Mouse (Mus musculus) neural tube, embryonic 12.5 days (tissue): ENCODE results near the gene Synm. TPM values are rescaled to one million over a fixed set of nuclear protein-coding genes. Genes with fewer than 3 reads are reported as not detected.

Experiments
- ATAC-seq: fragments of 200-750 bp; cut with Nextera tagmentation; 2 replicates; pipeline ENCODE4 v1.8.0; 2017; ENCODE audit warnings: low read depth, mild to moderate bottlenecking, moderate TSS enrichment, moderate library complexity; ENCODE audit not compliant: low FRiP score
- H3K27ac ChIP-seq: fragments of 300-500 bp; sonication (generic); 2 replicates; pipeline ENCODE4 v1.5.1; 2016
- H3K27me3 ChIP-seq: fragments of 300-500 bp; sonication (generic); replicated peaks from 2 replicates; pipeline ENCODE4 v1.6.1; 2016; ENCODE audit warnings: mild to moderate bottlenecking
- H3K36me3 ChIP-seq: fragments of 300-500 bp; sonication (generic); 2 replicates; pipeline ENCODE4 v1.6.1; 2016; ENCODE audit warnings: mild to moderate bottlenecking
- H3K4me1 ChIP-seq: fragments of 300-500 bp; sonication (generic); 2 replicates; pipeline ENCODE4 v1.6.1; 2016
- H3K4me2 ChIP-seq: fragments of 300-500 bp; sonication (generic); replicated peaks from 2 replicates; pipeline ENCODE4 v1.6.1; 2016; ENCODE audit warnings: mild to moderate bottlenecking
- H3K4me3 ChIP-seq: fragments of 300-500 bp; sonication (generic); 2 replicates; pipeline ENCODE4 v1.5.1; 2016
- H3K9ac ChIP-seq: fragments of 300-500 bp; sonication (generic); 2 replicates; pipeline ENCODE4 v1.6.1; 2016; ENCODE audit warnings: mild to moderate bottlenecking
- H3K9me3 ChIP-seq: fragments of 300-500 bp; sonication (generic); 2 replicates; pipeline ENCODE4 v1.6.1; 2016; ENCODE audit warnings: mild to moderate bottlenecking
- WGBS: fragments of 180-500 bp; shearing (Covaris S2); methylation state at CpG from one replicate; pipeline ENCODE4 v1.1.7; 2016; 5-methylcytosine and 5-hydroxymethylcytosine counted together
- microRNA-seq: library from miRNA; unstranded; fragments of <30 nt; microRNA quantifications from one replicate; pipeline ENCODE4, GENCODE M21; 2017
- polyA plus RNA-seq: library from polyadenylated mRNA; unstranded; fragments of >200 nt; fragmentation: Nextera tagmentation; extraction: Ambion mirVana; gene quantifications from 2 replicates; pipeline ENCODE4 v1.2.1, GENCODE M21; 2016

The Synm gene
- polyA plus RNA-seq, 1 experiment from 2014 or later: 14.7 TPM

DNA sequence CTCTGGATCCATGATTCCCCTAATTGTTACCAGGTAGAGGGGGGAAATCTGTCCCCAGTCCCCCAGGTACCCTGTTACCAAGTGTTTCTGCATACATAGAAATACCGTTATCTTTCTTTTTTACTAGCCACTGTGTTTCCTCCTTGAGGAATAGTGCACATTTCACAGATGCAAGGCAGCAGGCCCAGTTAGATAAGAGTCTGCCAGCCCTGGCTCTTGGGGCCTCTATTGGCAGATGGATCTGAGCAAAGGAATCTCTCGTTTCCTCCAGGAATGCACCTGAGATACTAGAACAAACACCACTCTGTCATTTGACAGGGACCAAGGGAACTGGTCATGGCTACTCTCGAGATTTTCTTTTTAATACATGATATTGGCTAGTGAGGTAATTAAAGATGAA is 67.4 kb downstream of the Synm start:
- no peaks in the 10 kb centered on the region for H3K4me1 ChIP-seq
- no peaks in the 10 kb centered on the region for H3K9me3 ChIP-seq
- no peak overlapping the region for H3K27ac ChIP-seq
- WGBS: 85% methylated on average over 3 of the region's 3 CpGs
- H3K9ac ChIP-seq: no peak overlapping the region
- no peaks in the 10 kb centered on the region for H3K27me3 ChIP-seq
- no peak for ATAC-seq
- H3K4me3 ChIP-seq: no peak overlapping the region
- no peaks in the 10 kb centered on the region for H3K36me3 ChIP-seq
- H3K4me2 ChIP-seq: no peak overlapping the region

DNA sequence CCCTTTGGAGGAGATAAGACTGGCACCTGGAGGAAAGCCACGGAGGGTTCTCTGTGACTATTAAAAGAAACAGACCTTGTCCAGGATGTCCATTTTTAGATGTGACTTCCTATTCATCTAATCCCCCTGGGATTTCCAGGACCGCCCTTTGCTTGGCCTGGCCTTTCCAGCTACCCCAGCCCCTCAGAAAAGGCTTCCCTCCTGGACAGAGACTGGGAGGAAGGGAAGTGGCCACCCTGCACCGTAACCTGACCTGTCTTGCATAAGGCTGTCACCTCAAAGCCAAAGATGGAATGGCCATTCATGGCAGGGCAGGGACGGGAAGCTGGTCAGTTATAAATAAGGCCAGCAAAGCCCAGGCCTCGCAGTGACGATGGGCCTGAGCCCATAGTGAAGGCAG is 68.5 kb downstream of the Synm start:
- no peaks in the 10 kb centered on the region for H3K36me3 ChIP-seq
- H3K27me3 ChIP-seq: no peaks in the 10 kb centered on the region
- no peak overlapping the region for H3K27ac ChIP-seq
- no peak for ATAC-seq
- no peak overlapping the region for H3K9ac ChIP-seq
- no peaks in the 10 kb centered on the region for H3K9me3 ChIP-seq
- no peaks in the 10 kb centered on the region for H3K4me1 ChIP-seq
- H3K4me3 ChIP-seq: no peak overlapping the region
- 76% methylated on average over 6 of the region's 6 CpGs for WGBS
- no peak overlapping the region for H3K4me2 ChIP-seq

DNA sequence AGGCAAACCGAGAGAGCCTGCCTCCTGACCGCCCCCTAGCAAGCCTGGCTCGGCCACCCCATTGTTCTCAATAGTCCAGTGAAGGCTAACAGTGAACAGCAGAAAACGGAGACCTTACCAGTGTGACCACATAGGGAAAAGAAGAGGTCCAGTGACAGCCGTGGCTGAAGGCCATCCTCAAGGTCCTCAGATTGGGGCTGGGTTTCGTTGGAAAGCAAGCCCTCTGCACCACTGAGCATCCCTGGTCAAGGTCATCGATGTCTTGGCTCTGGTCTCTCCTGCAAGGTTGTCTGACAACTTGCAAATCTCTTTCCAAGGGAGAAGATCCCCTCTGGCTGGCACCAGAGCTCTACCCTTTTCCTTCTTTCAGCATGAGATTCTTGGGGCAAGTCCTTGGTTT is 69.7 kb downstream of the Synm start:
- WGBS: 87% methylated on average over 7 of the region's 7 CpGs
- ATAC-seq: no peak
- H3K9me3 ChIP-seq: no peaks in the 10 kb centered on the region

DNA sequence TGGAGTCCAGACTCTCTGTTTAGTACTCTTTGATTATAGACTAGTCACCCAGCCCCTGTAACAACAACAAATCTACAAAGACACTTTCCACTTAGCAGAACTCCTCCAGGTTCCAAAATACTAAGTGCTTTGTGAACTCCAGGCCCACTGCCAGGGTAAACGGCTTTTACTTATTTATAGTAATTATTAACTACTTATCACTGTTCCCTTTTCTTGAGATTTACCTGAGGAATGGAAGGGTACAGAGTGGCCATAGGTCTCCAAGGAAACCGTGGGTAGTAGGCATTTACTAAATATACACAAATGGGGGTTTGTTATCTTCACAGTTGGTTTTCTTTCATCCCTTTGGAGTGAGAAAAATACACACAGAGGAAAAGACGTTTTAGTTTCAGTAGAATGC is 71.3 kb downstream of the Synm start:
- WGBS: 56% methylated on average over 3 of the region's 3 CpGs
- no peaks in the 10 kb centered on the region for H3K4me1 ChIP-seq
- no peak overlapping the region for H3K27ac ChIP-seq
- no peak overlapping the region for H3K9ac ChIP-seq
- H3K4me2 ChIP-seq: no peak overlapping the region
- H3K9me3 ChIP-seq: no peaks in the 10 kb centered on the region
- H3K36me3 ChIP-seq: peaks cover 4% of the 10 kb centered on the region; the same call in 1 of the 2 replicates
- ATAC-seq: no peak
- no peak overlapping the region for H3K4me3 ChIP-seq
- no peaks in the 10 kb centered on the region for H3K27me3 ChIP-seq

More for the DNA sequence above, 69.7 kb downstream of the Synm start:
- Histone ChIP-seq H3K4me1 (no peaks in the 10 kb centered on the region), H3K27me3 (no peaks in the 10 kb centered on the region), H3K36me3 (peaks cover 4% of the 10 kb centered on the region; the same call in 1 of the 2 replicates), H3K4me3 (no peak overlapping the region), H3K9ac (no peak overlapping the region), H3K4me2 (no peak overlapping the region), H3K27ac (no peak overlapping the region)

DNA sequence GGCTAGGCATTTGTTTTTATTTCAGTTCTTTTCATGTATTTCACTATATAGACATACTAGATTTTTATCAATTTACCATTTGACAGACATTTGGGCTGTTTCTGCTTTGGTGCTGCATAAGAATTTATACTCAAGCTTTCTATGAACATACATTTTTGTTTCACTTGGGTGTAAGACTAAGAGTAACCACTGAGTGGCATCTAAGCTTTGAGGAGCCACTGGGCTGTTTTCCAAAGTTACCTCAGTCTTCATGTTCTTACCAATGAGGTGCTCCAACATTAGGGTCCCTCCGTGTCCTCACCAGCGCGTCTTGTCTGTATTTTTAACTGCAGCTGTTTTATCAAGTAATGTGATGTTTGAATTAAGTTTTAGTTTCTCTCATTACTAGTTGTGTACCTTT is 73.0 kb downstream of the Synm start:
- no peak overlapping the region for H3K4me3 ChIP-seq
- 99% methylated on average over 3 of the region's 3 CpGs for WGBS
- no peak for ATAC-seq

DNA sequence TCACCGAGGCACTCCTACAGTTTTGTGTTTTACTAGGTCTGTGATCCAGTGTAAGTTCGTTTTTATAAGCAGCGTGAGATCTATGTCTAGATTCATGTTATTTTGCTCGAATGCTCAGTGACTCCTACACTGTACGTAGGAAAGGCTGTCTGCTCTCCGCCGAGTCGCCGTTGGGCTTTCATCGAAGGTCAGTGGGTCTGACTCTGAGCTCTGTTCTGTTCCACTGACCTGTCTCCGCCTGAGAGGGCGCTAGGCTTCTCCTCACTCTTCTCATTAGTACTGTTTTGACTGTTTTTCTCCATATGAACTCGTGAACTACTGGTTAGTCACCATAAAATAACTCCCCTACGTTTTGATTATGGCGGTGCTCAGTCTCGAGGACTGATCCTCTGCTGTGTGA is 76.5 kb downstream of the Synm start:
- Histone ChIP-seq H3K9me3 (no peaks in the 10 kb centered on the region), H3K9ac (no peak overlapping the region), H3K27me3 (no peaks in the 10 kb centered on the region), H3K27ac (no peak overlapping the region), H3K4me1 (no peaks in the 10 kb centered on the region), H3K36me3 (peaks cover 7% of the 10 kb centered on the region; the same call in 1 of the 2 replicates), H3K4me2 (no peak overlapping the region), H3K4me3 (no peak overlapping the region)
- 91% methylated on average over 16 of the region's 16 CpGs for WGBS
- no peak for ATAC-seq

More for the DNA sequence above, 73.0 kb downstream of the Synm start:
- no peaks in the 10 kb centered on the region for H3K27me3 ChIP-seq
- H3K4me2 ChIP-seq: no peak overlapping the region
- H3K36me3 ChIP-seq: peaks cover 4% of the 10 kb centered on the region; the same call in 1 of the 2 replicates
- H3K9ac ChIP-seq: no peak overlapping the region
- H3K4me1 ChIP-seq: no peaks in the 10 kb centered on the region
- H3K27ac ChIP-seq: no peak overlapping the region
- no peaks in the 10 kb centered on the region for H3K9me3 ChIP-seq

DNA sequence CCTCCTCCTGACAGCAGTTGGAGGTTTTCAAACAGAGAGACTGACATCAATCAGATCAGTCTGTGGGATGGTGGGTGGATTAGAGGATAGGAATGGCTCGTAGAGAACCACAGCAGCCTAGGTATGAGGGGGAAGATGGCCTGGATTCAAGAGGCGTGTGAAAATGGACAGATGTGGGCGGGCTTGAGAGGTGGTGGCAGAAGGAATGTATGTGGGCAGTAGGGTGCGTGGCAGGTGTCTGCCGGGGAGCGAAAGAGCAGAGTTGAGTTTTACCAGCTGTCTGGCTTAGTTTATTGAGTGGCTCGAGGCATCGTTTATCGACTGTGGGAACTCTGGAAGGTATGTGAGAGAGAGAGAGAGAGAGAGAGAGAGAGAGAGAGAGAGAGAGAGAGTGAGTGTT is 78.5 kb downstream of the Synm start:
- Histone ChIP-seq H3K9ac (no peak overlapping the region), H3K27me3 (no peaks in the 10 kb centered on the region), H3K27ac (no peak overlapping the region), H3K9me3 (no peaks in the 10 kb centered on the region), H3K4me1 (no peaks in the 10 kb centered on the region), H3K36me3 (peaks cover 7% of the 10 kb centered on the region; the same call in 1 of the 2 replicates), H3K4me2 (no peak overlapping the region), H3K4me3 (no peak overlapping the region)
- ATAC-seq: no peak
- WGBS: 88% methylated on average over 9 of the region's 9 CpGs

Small RNA genes within 50 kb of the gene (microRNA-seq; reads per million reads assigned to microRNA genes)
- gene Gm23844: not detected

Other genes starting within 250 kb of the Synm start
- gene Lrrc28, start 114.5 kb downstream of the Synm start, polyA plus RNA-seq: 35.2 and 35.6 TPM in 2 replicates
- gene Ttc23, start 112.3 kb downstream of the Synm start, polyA plus RNA-seq: 22.2 and 23.7 TPM in 2 replicates
- gene Igf1r, start 193.1 kb upstream of the Synm start, polyA plus RNA-seq: 34.7 and 38.7 TPM in 2 replicates